ENCODE assay signal across 28 mouse cellular contexts in the genomic region with DNA sequence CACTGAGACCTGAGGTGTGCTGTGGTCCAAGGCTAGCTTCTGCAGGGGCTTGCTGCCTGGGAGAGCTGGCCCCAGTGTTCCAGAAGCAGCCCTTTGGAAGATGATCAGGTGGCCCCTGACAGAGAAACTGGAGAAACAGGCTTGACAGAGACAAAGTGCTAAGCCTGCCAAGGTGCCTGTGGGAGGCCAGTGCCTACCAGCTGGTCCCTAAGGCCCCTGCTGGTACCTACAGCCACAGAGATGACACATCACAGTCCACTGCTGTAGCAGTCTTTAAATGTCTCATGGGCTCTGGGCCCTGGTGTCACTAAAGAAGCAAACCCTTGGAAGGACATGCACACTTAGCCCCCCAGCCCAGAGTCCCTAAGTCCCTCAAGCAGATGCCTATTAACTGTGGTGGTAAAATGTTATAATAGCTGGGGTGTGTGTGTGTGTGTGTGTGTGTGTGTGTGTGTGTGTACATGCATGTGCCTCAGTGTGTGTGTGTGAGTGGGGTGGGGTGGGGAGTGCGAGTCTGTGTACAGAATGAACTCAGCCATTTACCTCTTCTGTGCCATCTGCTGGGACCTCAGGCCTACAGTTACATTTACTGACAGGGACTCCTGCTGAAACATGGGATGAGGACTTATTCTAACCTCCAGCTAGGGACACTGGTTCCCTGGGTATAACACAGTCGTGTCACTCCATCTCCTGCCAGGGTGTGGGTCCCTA. TPM values are rescaled to one million over a fixed set of nuclear protein-coding genes. Genes with fewer than 3 reads are reported as not detected.
A peak's percentile ranks its signal among the peaks of the same experiment; 100 is the strongest.
DNase-seq lines count a peak whose midpoint lies in the region; ATAC-seq and TF ChIP-seq lines count a peak whose summit lies in the region.
"Had no signal": no experiment of that assay in that cellular context is flagged by ENCODE, and none has a peak within 500 bp of the region (broad histone marks: within the 10 kb centered on the region; RNA-seq: fewer than 3 reads in every experiment).

No protein-coding gene starts in this region.

- peak; percentile 58; the same call in 1 of the 2 replicates for ATAC-seq in embryonic facial prominence, embryonic 14.5 days (ENCODE audit: low read depth)
- ATAC-seq: CD4-positive, CD25-positive, alpha-beta regulatory T cell, adult 4 months; inflammation-experienced regulatory T-cells, adult 6 months; midbrain, embryonic 16.5 days had no signal

- no peaks in the 10 kb centered on the region for H3K27me3 ChIP-seq in embryonic facial prominence, embryonic 14.5 days (replicated peaks; ENCODE audit: control insufficient read depth, insufficient read depth, low read length)
- peaks cover 48% of the 10 kb centered on the region for H3K27me3 ChIP-seq in embryonic facial prominence, embryonic 10.5 days (replicated peaks; ENCODE audit: low read depth, poor library complexity, severe bottlenecking)
- H3K27me3 ChIP-seq: lung, embryonic 15.5 days; neural tube, embryonic 15.5 days had no signal

- no peak for TF ChIP-seq CTCF in left cerebral cortex, adult 2 months (IDR thresholded peaks at IDR 0.05)

- no peak overlapping the region for H3K4me2 ChIP-seq in embryonic facial prominence, embryonic 14.5 days (ENCODE audit: low read depth, low read length)
- H3K4me2 ChIP-seq: forebrain, embryonic 12.5 days; kidney, embryonic 15.5 days; liver, embryonic 15.5 days; lung, embryonic 15.5 days; neural tube, embryonic 15.5 days had no signal

- H3K27ac ChIP-seq in embryonic facial prominence, embryonic 14.5 days (replicated peaks; ENCODE audit: low read depth, low read length) = no peak overlapping the region
- H3K27ac ChIP-seq in embryonic facial prominence, embryonic 10.5 days (replicated peaks) = no peak overlapping the region
- peak overlapping the region; percentile 15; the same call in 1 of the 2 replicates for H3K27ac ChIP-seq in left cerebral cortex, adult 2 months
- H3K27ac ChIP-seq: forebrain, embryonic 12.5 days; kidney, embryonic 15.5 days; limb, embryonic 10.5 days; liver, embryonic 15.5 days; lung, embryonic 15.5 days; neural tube, embryonic 15.5 days had no signal

- no peaks in the 10 kb centered on the region for H3K9me3 ChIP-seq in embryonic facial prominence, embryonic 14.5 days (ENCODE audit: control insufficient read depth, low read length)
- H3K9me3 ChIP-seq in embryonic facial prominence, embryonic 10.5 days = no peaks in the 10 kb centered on the region
- H3K9me3 ChIP-seq: forebrain, embryonic 12.5 days; kidney, embryonic 15.5 days; limb, embryonic 10.5 days; liver, embryonic 15.5 days; lung, embryonic 15.5 days; neural tube, embryonic 15.5 days had no signal

- no peak overlapping the region for H3K9ac ChIP-seq in embryonic facial prominence, embryonic 14.5 days (ENCODE audit: low read depth, low read length)
- H3K9ac ChIP-seq: forebrain, embryonic 12.5 days; kidney, embryonic 15.5 days; liver, embryonic 15.5 days; lung, embryonic 15.5 days; neural tube, embryonic 15.5 days had no signal

- H3K4me3 ChIP-seq in embryonic facial prominence, embryonic 14.5 days (ENCODE audit: low read depth, low read length) = no peak overlapping the region
- no peak overlapping the region for H3K4me3 ChIP-seq in embryonic facial prominence, embryonic 10.5 days
- H3K4me3 ChIP-seq in left cerebral cortex, adult 2 months = no peak overlapping the region
- H3K4me3 ChIP-seq: forebrain, embryonic 12.5 days; kidney, embryonic 15.5 days; limb, embryonic 10.5 days; liver, embryonic 15.5 days; lung, embryonic 15.5 days; neural tube, embryonic 15.5 days had no signal

- WGBS in embryonic facial prominence, embryonic 14.5 days = 93% methylated on average over 2 of the region's 2 CpGs
- 78% methylated on average over 2 of the region's 2 CpGs for WGBS in embryonic facial prominence, embryonic 10.5 days

- peak; percentile 62 for DNase-seq in embryonic facial prominence, embryonic 14.5 days (ENCODE audit: low spot score)
- DNase-seq in embryonic facial prominence, embryonic 10.5 days (ENCODE audit: low spot score) = no peak
- DNase-seq in left cerebral cortex, adult 2 months (ENCODE audit: extremely low spot score in 1 of 2, low spot score in 2 of 2) = no peak
- no peak for DNase-seq in left cerebral cortex, postnatal 14 days (ENCODE audit: low spot score in 2 of 2)
- DNase-seq in cerebellum, adult 18-20 months = peak; percentile 90 to 92
- peak; percentile 80 to 85 for DNase-seq in cerebellum, postnatal 14 days
- no peak for DNase-seq in urinary bladder, postnatal 10 days (ENCODE audit: low spot score)
- DNase-seq in neural tube, embryonic 10.5 days (ENCODE audit: extremely low spot score, low spot score) = no peak
- DNase-seq: adrenal gland, postnatal 14 days; gastrocnemius, postnatal 36 days; heart, postnatal 4 days; kidney, postnatal 36 days; liver; lung, postnatal 4 days; right cerebral cortex, adult 18-20 months; right cerebral cortex, postnatal 4 days; thymus, adult 18-20 months; thymus, postnatal 36 days had no signal

- H3K36me3 ChIP-seq in embryonic facial prominence, embryonic 14.5 days (ENCODE audit: control insufficient read depth, insufficient read depth, low read length) = no peaks in the 10 kb centered on the region
- H3K36me3 ChIP-seq in embryonic facial prominence, embryonic 10.5 days (replicated peaks) = no peaks in the 10 kb centered on the region
- H3K36me3 ChIP-seq: forebrain, embryonic 12.5 days; kidney, embryonic 15.5 days; limb, embryonic 10.5 days; liver, embryonic 15.5 days; lung, embryonic 15.5 days; neural tube, embryonic 15.5 days had no signal

- intact Hi-C loops in left cerebral cortex, adult 2 months (cut with DNase I) = no loop called here
- intact Hi-C loops in left cerebral cortex, postnatal 14 days (cut with DNase I) = no loop called here

- H3K4me1 ChIP-seq in embryonic facial prominence, embryonic 14.5 days (ENCODE audit: control insufficient read depth, insufficient read depth, low read length) = peaks cover 23% of the 10 kb centered on the region
- peaks cover 38% of the 10 kb centered on the region for H3K4me1 ChIP-seq in embryonic facial prominence, embryonic 10.5 days
- H3K4me1 ChIP-seq: liver, embryonic 15.5 days had no signal

RNA-seq across cellular contexts. Expression of a gene that starts 19.7 kb away (rescaled TPM):
- polyA plus RNA-seq in embryonic facial prominence, embryonic 14.5 days (2014; fragmentation: Nextera tagmentation; extraction: Ambion mirVana) = 0.18 and 0.28 TPM in 2 replicates
- polyA plus RNA-seq in embryonic facial prominence, embryonic 10.5 days (2016; fragmentation: Nextera tagmentation; extraction: Ambion mirVana) = 7.3 and 11.9 TPM in 2 replicates
- total RNA-seq in left cerebral cortex, adult 2 months (2021) = 1 to 10 TPM; 2.9 to 4.4 TPM
- 1 to 10 TPM; 5.2 to 5.6 TPM for total RNA-seq in left cerebral cortex, postnatal 14 days (2021)
- total RNA-seq: common myeloid progenitor, adult 5-6 weeks had no signal
- polyA plus RNA-seq: inflammation-experienced regulatory T-cells, adult 6 months had no signal

RNA-seq across cellular contexts. Expression of a gene that starts 52.7 kb away (rescaled TPM):
- polyA plus RNA-seq in embryonic facial prominence, embryonic 14.5 days (2014; fragmentation: Nextera tagmentation; extraction: Ambion mirVana) = 35.5 and 38.1 TPM in 2 replicates
- polyA plus RNA-seq in embryonic facial prominence, embryonic 10.5 days (2016; fragmentation: Nextera tagmentation; extraction: Ambion mirVana) = 49.2 and 50.4 TPM in 2 replicates
- total RNA-seq in left cerebral cortex, adult 2 months (2021) = 100 to 1,000 TPM; 292 to 322 TPM
- 100 to 1,000 TPM; 234 to 237 TPM for total RNA-seq in left cerebral cortex, postnatal 14 days (2021)

Comparison
In these comparisons a context has a peak if more than half of its experiments do, and no peak if none do; other contexts are left out.
1. DNase-seq: peak in embryonic facial prominence, embryonic 14.5 days (single experiment), cerebellum, adult 18-20 months (2 of 2) and cerebellum, postnatal 14 days (2 of 2); none in embryonic facial prominence, embryonic 10.5 days (single experiment), left cerebral cortex, adult 2 months (0 of 2), left cerebral cortex, postnatal 14 days (0 of 2), urinary bladder, postnatal 10 days (single experiment) and neural tube, embryonic 10.5 days (single experiment).